ENCODE assay signal across 8 mouse cellular contexts in the genomic region with DNA sequence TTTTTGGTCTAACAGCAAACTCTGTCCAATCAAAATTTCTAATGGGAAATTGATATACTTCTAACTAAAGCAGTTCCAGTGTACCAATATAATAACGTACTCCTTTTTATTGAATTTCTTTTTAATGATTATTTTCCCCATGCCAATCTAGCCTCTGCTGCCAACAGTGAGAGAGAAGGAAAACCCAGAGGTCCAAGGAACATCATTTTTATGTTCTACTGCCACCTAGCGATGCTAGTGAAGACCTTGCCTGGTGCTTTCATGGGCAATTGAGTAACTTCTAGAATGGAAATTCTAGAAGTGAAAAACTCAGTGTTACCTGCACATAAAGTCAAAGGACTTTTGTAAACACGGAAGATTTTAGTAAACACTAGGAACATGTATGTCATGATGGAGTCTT. TPM values are rescaled to one million over a fixed set of nuclear protein-coding genes. Genes with fewer than 3 reads are reported as not detected.
DNase-seq lines count a peak whose midpoint lies in the region; ATAC-seq lines count a peak whose summit lies in the region.

No protein-coding gene starts in this region.

- WGBS in forebrain, embryonic 12.5 days = 7% methylated on average over 3 of the region's 3 CpGs
- WGBS in midbrain, embryonic 13.5 days = 9% methylated on average over 3 of the region's 3 CpGs

- H3K4me2 ChIP-seq in forebrain, embryonic 12.5 days = no peak overlapping the region
- no peak overlapping the region for H3K4me2 ChIP-seq in midbrain, embryonic 13.5 days (replicated peaks)

- H3K9me3 ChIP-seq in forebrain, embryonic 12.5 days = no peaks in the 10 kb centered on the region
- no peaks in the 10 kb centered on the region for H3K9me3 ChIP-seq in midbrain, embryonic 13.5 days

- no peaks in the 10 kb centered on the region for H3K27me3 ChIP-seq in forebrain, embryonic 12.5 days
- no peaks in the 10 kb centered on the region for H3K27me3 ChIP-seq in midbrain, embryonic 13.5 days

- no peaks in the 10 kb centered on the region for H3K4me1 ChIP-seq in forebrain, embryonic 12.5 days
- H3K4me1 ChIP-seq in midbrain, embryonic 13.5 days (replicated peaks) = no peaks in the 10 kb centered on the region

- peak; percentile 9 for DNase-seq in layer of hippocampus, adult 11-12 months (ENCODE audit: low spot score)
- no peak for DNase-seq in layer of hippocampus, postnatal 25 days (ENCODE audit: extremely low spot score in 1 of 2, low spot score in 1 of 2)
- DNase-seq in Muller cell, postnatal 12 days (ENCODE audit: inconsistent ontology term) = peak; percentile 25
- DNase-seq in gastrocnemius, postnatal 36 days = no peak
- DNase-seq in ovary, adult 18-20 months (ENCODE audit: low spot score) = no peak
- DNase-seq in gastrocnemius, postnatal 25 days = no peak

- intact Hi-C loops in gastrocnemius, postnatal 36 days (cut with DNase I) = no loop called here

- ATAC-seq in forebrain, embryonic 12.5 days (ENCODE audit: low FRiP score) = peak; percentile 82; the same call in 1 of the 2 replicates
- peak; percentile 79 for ATAC-seq in midbrain, embryonic 13.5 days

- H3K36me3 ChIP-seq in forebrain, embryonic 12.5 days (replicated peaks) = no peaks in the 10 kb centered on the region
- H3K36me3 ChIP-seq in midbrain, embryonic 13.5 days = no peaks in the 10 kb centered on the region

- H3K9ac ChIP-seq in forebrain, embryonic 12.5 days = no peak overlapping the region
- no peak overlapping the region for H3K9ac ChIP-seq in midbrain, embryonic 13.5 days (replicated peaks)

- H3K27ac ChIP-seq in forebrain, embryonic 12.5 days = no peak overlapping the region
- H3K27ac ChIP-seq in midbrain, embryonic 13.5 days = no peak overlapping the region

- no peak overlapping the region for H3K4me3 ChIP-seq in forebrain, embryonic 12.5 days (replicated peaks)
- H3K4me3 ChIP-seq in midbrain, embryonic 13.5 days (replicated peaks) = no peak overlapping the region

RNA-seq across cellular contexts. Expression of a gene that starts 8.4 kb away (rescaled TPM):
- total RNA-seq in layer of hippocampus, postnatal 25 days (2021) = not detected
- polyA plus RNA-seq in forebrain, embryonic 12.5 days (2016; fragmentation: Nextera tagmentation; extraction: Ambion mirVana) = not detected in 2 replicates
- not detected in 2 replicates for polyA plus RNA-seq in midbrain, embryonic 13.5 days (2015; fragmentation: Nextera tagmentation; extraction: Ambion mirVana)
- not detected for total RNA-seq in gastrocnemius, postnatal 36 days (2021)
- total RNA-seq in gastrocnemius, postnatal 25 days (2021) = not detected

RNA-seq across cellular contexts. Expression of a gene that starts 23.5 kb away (rescaled TPM):
- not detected for total RNA-seq in layer of hippocampus, postnatal 25 days (2021)
- polyA plus RNA-seq in forebrain, embryonic 12.5 days (2016; fragmentation: Nextera tagmentation; extraction: Ambion mirVana) = not detected in 2 replicates
- not detected in 2 replicates for polyA plus RNA-seq in midbrain, embryonic 13.5 days (2015; fragmentation: Nextera tagmentation; extraction: Ambion mirVana)
- not detected for total RNA-seq in gastrocnemius, postnatal 36 days (2021)
- not detected for total RNA-seq in gastrocnemius, postnatal 25 days (2021)

RNA-seq across cellular contexts. Expression of a gene that starts 38.7 kb away (rescaled TPM):
- total RNA-seq in layer of hippocampus, postnatal 25 days (2021) = not detected
- polyA plus RNA-seq in forebrain, embryonic 12.5 days (2016; fragmentation: Nextera tagmentation; extraction: Ambion mirVana) = not detected in 2 replicates
- polyA plus RNA-seq in midbrain, embryonic 13.5 days (2015; fragmentation: Nextera tagmentation; extraction: Ambion mirVana) = not detected in 2 replicates
- not detected for total RNA-seq in gastrocnemius, postnatal 36 days (2021)
- total RNA-seq in gastrocnemius, postnatal 25 days (2021) = not detected

Comparison
In these comparisons a context has a peak if more than half of its experiments do, and no peak if none do; other contexts are left out.
1. DNase-seq: peak in layer of hippocampus, adult 11-12 months (single experiment) and Muller cell, postnatal 12 days (single experiment); none in layer of hippocampus, postnatal 25 days (0 of 2), gastrocnemius, postnatal 36 days (0 of 2), ovary, adult 18-20 months (single experiment) and gastrocnemius, postnatal 25 days (single experiment).